Mouse (Mus musculus): ENCODE measurements around the gene Espn. TPM values are rescaled to one million over a fixed set of nuclear protein-coding genes. Genes with fewer than 3 reads are reported as not detected.

Gene Espn
- polyA plus RNA-seq, 2 experiments = 1.7 TPM

DNA sequence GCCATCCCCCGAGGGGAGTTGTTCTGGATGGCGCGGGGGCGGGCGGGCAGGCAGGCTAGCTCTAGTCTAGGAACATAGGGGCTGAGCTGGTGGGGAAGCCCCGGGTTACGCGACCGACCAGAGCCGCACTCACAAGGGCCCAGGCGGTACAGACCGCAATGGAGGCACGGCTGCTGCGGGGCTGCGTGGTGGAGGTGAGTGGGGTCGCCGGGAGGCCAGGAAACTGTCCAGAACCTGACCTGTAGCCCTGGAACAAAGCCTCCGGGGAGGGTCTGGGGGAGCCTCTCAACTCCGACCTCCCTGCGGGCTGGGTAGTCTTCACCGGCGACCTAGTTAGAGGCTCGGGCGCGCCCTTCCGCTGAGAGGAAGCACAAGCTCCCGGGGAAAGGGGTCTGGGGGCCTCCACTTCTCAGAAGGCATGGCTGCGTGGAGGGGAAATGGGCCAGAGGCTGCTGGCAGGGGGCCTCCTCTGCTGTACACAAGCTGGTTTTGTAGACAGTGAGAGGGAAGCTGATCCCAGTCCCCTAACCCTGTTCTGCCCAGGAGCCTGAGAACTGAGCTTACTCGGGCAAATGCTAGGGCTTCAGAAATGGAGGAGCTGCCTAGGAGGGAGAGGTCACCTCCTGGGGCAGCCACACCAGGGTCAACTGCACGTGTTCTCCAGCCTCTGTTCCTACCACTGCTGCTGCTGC lies 36.1 kb downstream of the Espn start, which contains the start of gene Tnfrsf25:
TSS of gene Tnfrsf25 (plus strand) at position 14 of the 692 bp plus-strand sequence.
- ATAC-seq (ENCODE audit: low FRiP score, low read depth) (no peak), DNase-seq (ENCODE audit: low spot score) (no peak)
- 4% methylated on average over 30 of the region's 30 CpGs for WGBS
- TF ChIP-seq POLR2A (IDR thresholded peaks at IDR 0.05; ENCODE audit: borderline replicate concordance, extremely low read depth, insufficient read depth, insufficient read length) = no peak
- H3K27me3 ChIP-seq (ENCODE audit: control insufficient read depth, insufficient read depth, low read length) = peaks cover 59% of the 10 kb centered on the region
- H3K4me2 ChIP-seq (replicated peaks; ENCODE audit: low read depth, low read length, severe bottlenecking) = peak within 1 kb of the TSS; percentile 37
- H3K9ac ChIP-seq (ENCODE audit: low read depth, low read length, severe bottlenecking) = peak within 1 kb of the TSS; percentile 46; the same call in 1 of the 2 replicates
- peak within 1 kb of the TSS; percentile 8; the same call in 1 of the 2 replicates for H3K4me3 ChIP-seq (replicated peaks; ENCODE audit: low read length)
- no peaks in the 10 kb centered on the region for H3K9me3 ChIP-seq (ENCODE audit: control insufficient read depth, low read length)
- H3K27ac ChIP-seq (replicated peaks; ENCODE audit: low read depth, low read length) = no peak within 1 kb of the TSS
- peaks cover 42% of the 10 kb centered on the region for H3K36me3 ChIP-seq (ENCODE audit: control insufficient read depth, insufficient read depth, low read length)
- peaks cover 23% of the 10 kb centered on the region for H3K4me1 ChIP-seq (ENCODE audit: control insufficient read depth, insufficient read depth, low read length)

DNA sequence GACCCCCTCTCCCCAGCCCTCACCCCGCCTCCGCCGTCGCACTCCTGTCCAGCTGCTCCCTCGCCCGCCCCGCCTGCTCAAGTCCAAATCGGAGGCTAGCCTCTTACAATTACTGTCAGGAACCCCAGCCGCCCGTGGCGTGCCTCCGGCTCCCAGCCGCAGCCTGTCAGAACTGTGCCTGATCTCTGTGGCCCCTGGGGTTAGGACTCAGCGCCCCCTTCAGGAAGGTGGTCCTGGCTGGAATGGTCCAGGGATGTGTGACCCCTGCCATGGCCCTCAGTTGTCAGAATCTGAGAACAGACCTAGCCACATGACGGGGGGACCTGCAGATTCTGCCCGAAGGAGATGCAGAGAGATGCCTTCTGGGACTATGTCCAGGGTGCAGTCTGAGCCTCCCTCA lies 38.1 kb downstream of the Espn start:
- 57% methylated on average over 16 of the region's 16 CpGs for WGBS
- ATAC-seq (ENCODE audit: low FRiP score, low read depth) (no peak), DNase-seq (ENCODE audit: low spot score) (no peak)
- Histone ChIP-seq H3K27me3 (ENCODE audit: control insufficient read depth, insufficient read depth, low read length) (peaks cover 39% of the 10 kb centered on the region), H3K36me3 (ENCODE audit: control insufficient read depth, insufficient read depth, low read length) (peaks cover 61% of the 10 kb centered on the region), H3K4me1 (ENCODE audit: control insufficient read depth, insufficient read depth, low read length) (peaks cover 8% of the 10 kb centered on the region), H3K4me3 (replicated peaks; ENCODE audit: low read length) (no peak overlapping the region), H3K9ac (ENCODE audit: low read depth, low read length, severe bottlenecking) (no peak overlapping the region), H3K9me3 (ENCODE audit: control insufficient read depth, low read length) (no peaks in the 10 kb centered on the region), H3K27ac (replicated peaks; ENCODE audit: low read depth, low read length) (no peak overlapping the region), H3K4me2 (replicated peaks; ENCODE audit: low read depth, low read length, severe bottlenecking) (no peak overlapping the region)
- no peak for TF ChIP-seq POLR2A (IDR thresholded peaks at IDR 0.05; ENCODE audit: borderline replicate concordance, extremely low read depth, insufficient read depth, insufficient read length)

DNA sequence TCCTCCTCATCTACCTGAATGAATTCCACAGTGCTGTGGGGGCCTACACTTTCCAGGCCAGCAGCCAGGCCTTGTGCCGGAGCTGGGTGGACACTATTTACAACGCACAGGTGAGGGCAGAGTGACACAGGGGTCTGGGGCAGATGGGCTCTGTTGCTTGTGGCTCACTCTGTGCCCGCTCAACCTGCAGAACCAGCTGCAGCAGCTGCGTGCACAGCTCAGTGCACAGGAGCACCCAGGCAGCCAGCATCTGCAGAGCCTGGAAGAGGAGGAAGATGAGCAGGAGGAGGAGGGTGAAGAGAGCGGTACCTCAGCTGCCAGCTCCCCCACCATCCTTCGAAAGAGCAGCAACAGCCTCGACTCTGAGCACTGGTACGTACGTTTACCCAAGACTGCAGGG lies 39.8 kb downstream of the Espn start:
- H3K9ac ChIP-seq (ENCODE audit: low read depth, low read length, severe bottlenecking) = no peak overlapping the region
- H3K4me3 ChIP-seq (replicated peaks; ENCODE audit: low read length) = no peak overlapping the region
- no peaks in the 10 kb centered on the region for H3K9me3 ChIP-seq (ENCODE audit: control insufficient read depth, low read length)
- no peak overlapping the region for H3K4me2 ChIP-seq (replicated peaks; ENCODE audit: low read depth, low read length, severe bottlenecking)
- H3K27me3 ChIP-seq (ENCODE audit: control insufficient read depth, insufficient read depth, low read length) = peaks cover 23% of the 10 kb centered on the region
- ATAC-seq (ENCODE audit: low FRiP score, low read depth) (no peak), DNase-seq (ENCODE audit: low spot score) (no peak)
- WGBS = 91% methylated on average over 9 of the region's 9 CpGs
- no peak overlapping the region for H3K27ac ChIP-seq (replicated peaks; ENCODE audit: low read depth, low read length)
- peaks cover 71% of the 10 kb centered on the region for H3K36me3 ChIP-seq (ENCODE audit: control insufficient read depth, insufficient read depth, low read length)
- peaks cover 19% of the 10 kb centered on the region for H3K4me1 ChIP-seq (ENCODE audit: control insufficient read depth, insufficient read depth, low read length)
- no peak for TF ChIP-seq POLR2A (IDR thresholded peaks at IDR 0.05; ENCODE audit: borderline replicate concordance, extremely low read depth, insufficient read depth, insufficient read length)

DNA sequence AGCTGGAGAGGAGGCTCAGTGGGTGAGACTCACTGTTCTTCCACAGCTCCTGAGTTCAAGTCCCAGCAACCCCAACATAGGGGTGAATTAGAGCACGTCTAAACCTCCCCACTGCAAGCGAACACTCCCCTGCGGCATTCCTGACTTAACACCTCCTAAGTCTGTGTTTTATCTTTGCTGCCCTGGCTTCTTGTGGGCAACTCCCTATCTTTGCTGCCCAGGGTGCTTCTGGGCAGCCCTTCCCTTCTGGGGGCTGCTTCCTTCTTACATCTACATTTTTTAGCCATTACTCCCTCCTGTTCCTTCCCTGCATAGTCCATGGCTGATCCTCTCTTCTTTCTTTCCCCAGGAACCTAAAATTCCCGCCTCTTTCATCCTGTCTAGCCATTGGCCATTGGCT lies 41.5 kb downstream of the Espn start:
- Histone ChIP-seq H3K36me3 (ENCODE audit: control insufficient read depth, insufficient read depth, low read length) (peaks cover 84% of the 10 kb centered on the region), H3K27me3 (ENCODE audit: control insufficient read depth, insufficient read depth, low read length) (peaks cover 10% of the 10 kb centered on the region), H3K9me3 (ENCODE audit: control insufficient read depth, low read length) (no peaks in the 10 kb centered on the region), H3K4me2 (replicated peaks; ENCODE audit: low read depth, low read length, severe bottlenecking) (no peak overlapping the region), H3K27ac (replicated peaks; ENCODE audit: low read depth, low read length) (no peak overlapping the region), H3K4me3 (replicated peaks; ENCODE audit: low read length) (no peak overlapping the region), H3K9ac (ENCODE audit: low read depth, low read length, severe bottlenecking) (no peak overlapping the region), H3K4me1 (ENCODE audit: control insufficient read depth, insufficient read depth, low read length) (peaks cover 17% of the 10 kb centered on the region)
- ATAC-seq (ENCODE audit: low FRiP score, low read depth) (no peak), DNase-seq (ENCODE audit: low spot score) (no peak)
- TF ChIP-seq POLR2A (IDR thresholded peaks at IDR 0.05; ENCODE audit: borderline replicate concordance, extremely low read depth, insufficient read depth, insufficient read length) = no peak
- WGBS = 89% methylated on average over 4 of the region's 4 CpGs

DNA sequence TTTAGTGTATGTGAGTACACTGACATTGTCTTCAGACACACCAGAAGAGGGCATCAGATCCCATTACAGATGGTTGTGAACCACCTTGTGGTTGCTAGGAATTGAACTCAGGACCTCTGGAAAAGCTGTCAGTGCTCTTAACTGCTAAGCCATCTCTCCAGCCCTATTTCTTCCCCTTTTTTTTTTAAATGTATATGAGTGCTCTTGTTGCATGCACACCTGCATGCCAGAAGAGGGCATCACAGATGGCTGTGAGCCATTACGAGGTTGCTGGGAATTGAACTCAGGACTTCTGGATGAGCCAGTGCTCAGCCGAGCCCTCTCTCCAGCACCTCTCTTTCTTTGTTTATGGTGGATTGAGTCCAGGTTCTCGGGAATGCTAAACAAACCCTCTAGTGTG lies 42.7 kb downstream of the Espn start:
- Histone ChIP-seq H3K27ac (replicated peaks; ENCODE audit: low read depth, low read length) (no peak overlapping the region), H3K36me3 (ENCODE audit: control insufficient read depth, insufficient read depth, low read length) (peaks cover 80% of the 10 kb centered on the region), H3K4me1 (ENCODE audit: control insufficient read depth, insufficient read depth, low read length) (peaks cover 16% of the 10 kb centered on the region), H3K9me3 (ENCODE audit: control insufficient read depth, low read length) (no peaks in the 10 kb centered on the region), H3K9ac (ENCODE audit: low read depth, low read length, severe bottlenecking) (no peak overlapping the region), H3K4me3 (replicated peaks; ENCODE audit: low read length) (no peak overlapping the region), H3K4me2 (replicated peaks; ENCODE audit: low read depth, low read length, severe bottlenecking) (no peak overlapping the region), H3K27me3 (ENCODE audit: control insufficient read depth, insufficient read depth, low read length) (peaks cover 1% of the 10 kb centered on the region; the same call in 1 of the 2 replicates)
- TF ChIP-seq POLR2A (IDR thresholded peaks at IDR 0.05; ENCODE audit: borderline replicate concordance, extremely low read depth, insufficient read depth, insufficient read length) = no peak
- DNase-seq (ENCODE audit: low spot score) = no peak
- 75% methylated on average over 3 of the region's 3 CpGs for WGBS
- ATAC-seq (ENCODE audit: low FRiP score, low read depth) = no peak

Measured in limb, embryonic 14.5 days (tissue).